Mouse (Mus musculus) left cerebral cortex, adult 11 months (tissue): ENCODE data around the gene Rab6b.

Source experiments
- DNase-seq: peaks from one replicate; pipeline ENCODE4 v3.0.0; 2022; ENCODE audit warnings: low spot score

Rab6b gene

GRCm38 (mm10) chr9:103111621-103112470, at the start of gene Rab6b:
TSS of gene Rab6b (plus strand) at chr9:103111787.
- DNase-seq: peak; percentile 63

DNA sequence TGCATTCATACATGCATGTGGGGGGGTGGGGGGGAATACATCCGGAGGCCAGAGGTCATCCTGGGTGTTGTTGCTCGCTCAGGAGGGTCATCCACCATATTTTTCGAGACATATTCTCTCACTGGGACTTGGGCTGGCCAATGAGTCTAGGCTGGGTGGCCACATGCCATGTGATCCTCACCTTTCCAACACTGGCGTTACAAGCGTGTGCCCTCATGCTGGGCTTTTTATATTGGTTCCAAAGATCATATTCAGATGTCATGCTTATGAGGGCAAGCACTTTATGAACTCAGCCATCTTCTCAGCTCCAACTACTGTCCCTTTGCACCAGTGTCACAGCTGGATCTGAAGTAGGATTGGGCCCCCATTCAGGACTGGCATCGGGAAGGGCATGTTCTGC, 48.0 kb upstream of the Rab6b start:
- DNase-seq: no peak

DNA sequence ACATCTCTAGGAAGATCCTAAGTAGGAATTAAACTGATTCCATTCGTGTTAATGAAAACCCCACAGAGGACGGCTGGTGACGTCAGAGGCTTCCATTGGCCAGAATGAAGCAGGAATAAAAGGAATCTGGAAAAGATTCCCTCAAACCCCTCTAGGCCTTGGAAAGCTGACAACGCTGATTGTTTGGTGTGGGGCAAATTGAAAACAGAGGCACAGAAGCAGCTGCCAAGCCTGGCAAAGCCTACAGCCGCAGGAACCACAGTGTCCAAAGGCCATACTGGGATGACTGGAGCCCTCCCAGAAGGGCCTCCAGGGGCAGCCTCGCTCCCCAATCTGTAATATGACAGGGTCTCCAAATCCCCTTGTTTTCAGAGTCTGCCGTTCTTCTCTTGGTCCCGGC, 44.7 kb upstream of the Rab6b start:
- DNase-seq: no peak

- no peak for DNase-seq
Measured at GRCm38 (mm10) chr9:103067651-103068050, 43.9 kb upstream of the Rab6b start.

DNA sequence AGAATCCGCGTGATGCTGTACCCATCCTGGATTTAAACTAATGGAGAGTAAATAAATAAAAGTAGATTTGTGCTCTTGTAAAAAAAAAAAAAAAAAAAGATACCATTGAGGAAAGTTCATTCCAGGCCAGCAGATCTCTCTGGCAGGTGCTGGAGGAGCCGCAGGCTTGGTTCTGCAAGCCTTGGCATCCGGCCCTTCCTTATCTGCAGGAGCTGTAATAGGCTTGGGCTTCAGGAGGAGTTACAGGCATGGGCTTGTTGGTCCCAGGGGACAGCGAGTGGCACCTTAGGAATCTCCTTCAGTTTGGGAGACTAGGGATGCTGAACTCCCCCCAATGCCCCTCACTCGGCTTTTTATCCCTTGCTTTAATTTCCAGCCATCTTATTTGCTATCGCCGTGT, 42.8 kb upstream of the Rab6b start:
- DNase-seq: no peak

DNA sequence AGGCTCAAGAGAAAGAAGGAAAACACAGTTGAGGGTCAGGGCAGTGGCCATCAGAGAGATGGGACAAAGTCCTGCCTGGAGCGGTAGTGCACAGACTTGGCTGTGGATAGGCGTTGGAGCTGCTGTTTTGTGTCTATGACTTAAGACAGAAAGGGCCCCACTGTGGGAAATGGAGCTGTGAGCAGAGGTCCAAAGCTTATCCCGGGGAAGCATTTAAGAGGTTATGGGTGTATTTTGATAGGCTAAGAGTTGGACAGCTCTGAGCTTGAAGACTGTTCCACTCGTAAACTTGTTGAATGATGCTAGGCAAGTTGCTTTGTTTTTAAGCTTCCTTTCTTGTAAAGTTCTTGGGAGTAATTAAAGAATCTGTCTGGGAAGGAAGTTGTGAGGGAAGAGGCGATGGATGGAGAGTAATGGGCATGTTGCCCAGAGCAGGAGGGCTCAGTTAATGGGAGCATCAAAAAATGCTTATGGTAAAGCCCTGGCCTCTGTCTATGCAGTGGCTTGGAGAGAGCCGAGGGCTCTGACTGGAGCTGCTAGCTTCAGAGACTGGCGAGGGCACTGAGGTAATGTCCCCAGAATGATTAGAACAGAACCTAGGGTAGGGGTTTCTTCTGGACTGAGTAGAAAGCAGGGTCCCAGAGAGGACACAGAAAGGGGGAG, 39.9 kb upstream of the Rab6b start:
- DNase-seq: no peak

GRCm38 (mm10) chr9:103072204-103072599, 39.4 kb upstream of the Rab6b start:
- no peak for DNase-seq

GRCm38 (mm10) chr9:103072926-103073515, 38.6 kb upstream of the Rab6b start:
- no peak for DNase-seq

GRCm38 (mm10) chr9:103076836-103077531, 34.6 kb upstream of the Rab6b start:
- no peak for DNase-seq

DNA sequence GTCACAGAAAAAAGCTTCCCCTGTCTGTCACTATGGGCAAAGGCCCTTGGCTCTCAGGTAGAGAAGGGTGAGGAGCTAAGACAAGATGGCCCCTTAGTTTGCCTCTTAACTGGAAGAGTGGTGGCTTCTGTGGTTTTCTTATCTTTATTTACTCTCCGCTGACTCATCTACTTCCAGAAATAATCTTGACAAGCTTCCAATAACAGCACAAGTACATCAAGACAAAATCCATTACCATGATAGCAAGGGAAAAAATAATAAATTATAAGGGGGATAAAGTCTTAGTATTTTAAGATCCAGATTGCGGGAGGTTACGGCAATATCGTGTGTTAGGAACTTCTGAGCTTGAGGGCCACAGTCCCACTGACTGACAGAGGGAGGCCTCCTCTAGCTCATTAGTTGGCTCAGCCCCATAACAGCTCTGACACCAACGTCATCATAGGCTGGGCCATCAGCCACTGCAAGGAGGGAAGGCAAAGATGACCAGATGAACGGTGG, 33.3 kb upstream of the Rab6b start:
- DNase-seq: no peak

DNA sequence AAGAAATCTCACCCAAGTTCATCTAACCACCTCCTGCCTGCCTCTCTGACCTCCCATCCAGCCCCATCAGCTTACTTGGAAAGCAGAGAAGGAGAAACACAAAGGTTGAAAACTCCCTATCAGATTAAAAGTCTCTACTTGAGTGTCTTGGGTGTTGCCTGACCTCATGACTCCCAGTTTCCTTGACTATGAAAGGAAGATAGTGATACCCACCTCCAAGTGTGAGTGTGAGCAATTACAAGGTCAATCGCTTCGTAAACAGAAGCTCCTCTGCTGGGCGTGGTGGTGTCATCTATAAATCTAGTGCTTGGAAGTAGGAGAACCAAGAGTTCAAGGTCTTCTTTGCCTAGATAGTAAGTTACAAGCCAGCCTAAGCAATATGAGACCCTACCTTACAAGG, 31.4 kb upstream of the Rab6b start:
- DNase-seq: no peak

DNA sequence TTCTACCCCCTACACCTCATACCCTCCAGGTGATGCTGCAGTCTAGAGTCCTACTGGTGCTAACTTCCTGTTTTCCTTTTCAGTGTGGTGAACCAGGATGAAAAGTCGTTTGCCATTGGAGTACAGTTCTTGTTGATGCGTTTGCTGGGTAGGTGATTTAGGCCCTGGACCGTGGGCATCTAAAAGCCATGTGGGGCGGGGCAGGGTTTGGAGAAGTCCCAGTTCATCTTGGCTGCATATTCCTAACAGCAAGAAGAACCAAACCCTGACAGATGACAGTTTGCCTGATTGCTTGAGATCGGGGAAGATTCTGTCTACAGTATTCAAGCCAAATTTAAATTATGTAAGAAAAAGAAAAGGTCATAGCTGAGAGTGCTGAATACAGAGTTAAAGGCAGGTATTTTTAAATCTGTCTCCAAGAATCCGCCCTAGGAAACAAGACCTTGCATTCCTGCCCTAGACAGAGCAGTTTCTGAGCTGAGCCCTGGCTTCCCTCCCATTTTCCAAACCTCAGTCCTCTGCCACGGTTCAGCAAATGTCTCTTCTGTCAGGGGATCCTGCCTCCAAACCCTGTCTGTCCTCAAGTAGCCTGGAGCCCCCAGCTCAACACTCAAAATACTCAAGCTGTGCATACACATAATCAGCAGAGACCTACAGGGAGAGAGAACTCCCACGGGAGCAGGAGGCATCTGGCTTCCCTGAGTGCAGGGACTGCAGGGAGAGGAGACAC, 29.2 kb upstream of the Rab6b start:
- DNase-seq: no peak

GRCm38 (mm10) chr9:103083405-103083804, 28.2 kb upstream of the Rab6b start:
- DNase-seq: no peak

GRCm38 (mm10) chr9:103086736-103087135, 24.9 kb upstream of the Rab6b start:
- no peak for DNase-seq

- no peak for DNase-seq
Measured at GRCm38 (mm10) chr9:103087301-103087700, 24.3 kb upstream of the Rab6b start.

GRCm38 (mm10) chr9:103088661-103089060, 22.9 kb upstream of the Rab6b start:
- DNase-seq: no peak

GRCm38 (mm10) chr9:103090116-103090875, 21.3 kb upstream of the Rab6b start:
- DNase-seq: no peak

DNA sequence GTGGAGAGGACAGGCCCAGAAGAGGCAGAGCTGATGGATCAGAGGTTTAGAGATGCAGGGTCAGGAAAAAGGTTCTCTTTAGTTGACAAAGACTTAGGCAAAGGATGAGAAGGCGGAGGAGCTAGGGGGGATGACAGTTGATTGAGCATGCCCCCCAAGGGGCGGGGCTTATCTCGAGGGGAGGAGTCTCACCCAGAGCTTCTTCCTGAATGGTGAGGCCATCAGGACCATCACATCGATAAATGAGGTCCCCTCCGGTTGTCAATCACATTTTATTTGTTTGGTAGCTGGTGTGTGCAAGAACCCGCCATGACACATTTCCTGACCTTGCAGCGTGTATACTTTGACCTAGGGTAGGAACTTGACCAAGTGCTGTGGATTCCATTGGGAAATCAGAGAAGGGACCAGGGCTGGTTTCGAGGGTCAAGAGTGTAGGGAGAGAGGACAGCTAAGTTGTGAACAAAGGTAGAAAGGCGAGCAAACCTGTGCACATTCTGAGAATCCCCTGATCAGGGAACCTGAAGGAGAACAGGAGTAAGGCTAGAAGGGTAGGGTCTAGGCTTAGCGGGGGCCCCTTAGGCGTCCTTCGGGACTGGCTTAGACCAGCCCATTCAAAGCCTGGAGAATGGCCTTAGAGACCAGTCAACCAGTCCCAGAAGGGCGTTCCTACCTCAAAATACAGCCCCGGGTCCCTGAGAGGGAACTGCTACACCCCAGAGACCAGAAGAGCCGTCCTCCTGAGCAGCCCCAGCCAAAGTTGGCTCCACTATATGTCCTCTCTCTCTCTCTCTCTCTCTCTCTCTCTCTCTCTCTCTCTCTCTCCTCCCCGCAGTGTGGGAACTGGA, 20.3 kb upstream of the Rab6b start:
- DNase-seq: no peak

DNA sequence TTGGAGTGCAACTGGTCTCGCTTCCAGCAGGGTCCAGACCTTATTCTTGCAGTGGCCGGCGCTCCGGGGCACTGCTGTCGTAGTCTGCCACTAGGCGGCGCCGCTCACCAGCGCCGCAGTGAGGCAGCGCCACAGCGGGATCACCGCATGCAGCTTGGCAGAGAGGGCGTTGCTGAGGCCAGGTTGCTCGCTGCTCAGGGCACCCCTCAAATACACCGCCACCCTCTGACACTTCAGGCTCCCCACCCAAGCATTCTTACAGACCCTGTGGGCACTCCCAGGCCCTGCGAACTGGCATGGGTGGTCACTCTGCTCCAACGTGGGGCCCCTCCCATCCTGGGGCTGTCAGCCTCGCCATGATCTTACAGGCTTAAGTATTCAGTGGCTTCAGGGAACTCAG, 19.3 kb upstream of the Rab6b start:
- DNase-seq: no peak

- DNase-seq: no peak
Measured at GRCm38 (mm10) chr9:103093681-103094080, 17.9 kb upstream of the Rab6b start.
